Comparison of ENCODE assay signal across 8 mouse cellular contexts in genomic region chr15:8884608-8885467, GRCm38 (mm10).
DNase-seq lines count a peak whose midpoint lies in the region; ATAC-seq lines count a peak whose summit lies in the region.

No protein-coding gene starts in this region.

- no peaks in the 10 kb centered on the region; the same call in 1 of the 2 replicates for H3K4me1 ChIP-seq in hindbrain, embryonic 10.5 days (replicated peaks)
- H3K4me1 ChIP-seq in hindbrain, embryonic 12.5 days = no peaks in the 10 kb centered on the region
- peaks cover 13% of the 10 kb centered on the region for H3K4me1 ChIP-seq in forebrain, embryonic 10.5 days

- DNase-seq in hindbrain, embryonic 10.5 days (ENCODE audit: low spot score) = peak; percentile 12
- peak; percentile 76 for DNase-seq in NIH3T3 (ENCODE audit: low read depth)
- DNase-seq in forebrain, embryonic 10.5 days (ENCODE audit: extremely low spot score, low spot score) = no peak
- peak; percentile 16 to 30 for DNase-seq in kidney, postnatal 36 days
- DNase-seq in adrenal gland, adult 18-20 months (ENCODE audit: low spot score in 2 of 2) = no peak
- no peak for DNase-seq in adrenal gland, adult 2 months
- no peak for DNase-seq in testis, postnatal 10 days (ENCODE audit: low spot score)

- H3K27me3 ChIP-seq in hindbrain, embryonic 10.5 days (ENCODE audit: insufficient read depth, poor library complexity, severe bottlenecking) = no peaks in the 10 kb centered on the region
- H3K27me3 ChIP-seq in hindbrain, embryonic 12.5 days = no peaks in the 10 kb centered on the region
- H3K27me3 ChIP-seq in forebrain, embryonic 10.5 days (ENCODE audit: poor library complexity, severe bottlenecking) = no peaks in the 10 kb centered on the region

- 0 out of 2 replicates have a peak overlapping the region, but pooled peaks have one; percentile 12 for H3K27ac ChIP-seq in hindbrain, embryonic 10.5 days
- no peak overlapping the region for H3K27ac ChIP-seq in hindbrain, embryonic 12.5 days
- peak overlapping the region; percentile 53; the same call in 1 of the 2 replicates for H3K27ac ChIP-seq in forebrain, embryonic 10.5 days

- WGBS in hindbrain, embryonic 10.5 days = 60% methylated on average over 18 of the region's 18 CpGs
- 58% methylated on average over 18 of the region's 18 CpGs for WGBS in hindbrain, embryonic 12.5 days
- 64% methylated on average over 18 of the region's 18 CpGs for WGBS in forebrain, embryonic 10.5 days

- ATAC-seq in hindbrain, embryonic 12.5 days (ENCODE audit: low FRiP score) = no peak

- H3K9me3 ChIP-seq in hindbrain, embryonic 10.5 days = no peaks in the 10 kb centered on the region
- no peaks in the 10 kb centered on the region for H3K9me3 ChIP-seq in hindbrain, embryonic 12.5 days (replicated peaks)
- no peaks in the 10 kb centered on the region for H3K9me3 ChIP-seq in forebrain, embryonic 10.5 days

- H3K4me3 ChIP-seq in hindbrain, embryonic 10.5 days = no peak overlapping the region
- H3K4me3 ChIP-seq in hindbrain, embryonic 12.5 days = no peak overlapping the region
- H3K4me3 ChIP-seq in forebrain, embryonic 10.5 days = no peak overlapping the region

- H3K4me2 ChIP-seq in hindbrain, embryonic 12.5 days (replicated peaks) = no peak overlapping the region; the same call in 1 of the 2 replicates

- no peaks in the 10 kb centered on the region for H3K36me3 ChIP-seq in hindbrain, embryonic 10.5 days
- no peaks in the 10 kb centered on the region for H3K36me3 ChIP-seq in hindbrain, embryonic 12.5 days
- no peaks in the 10 kb centered on the region for H3K36me3 ChIP-seq in forebrain, embryonic 10.5 days (replicated peaks)

- H3K9ac ChIP-seq in hindbrain, embryonic 12.5 days = no peak overlapping the region

Comparison
In these comparisons a context has a peak if more than half of its experiments do, and no peak if none do; other contexts are left out.
1. DNase-seq: peak in hindbrain, embryonic 10.5 days (single experiment), NIH3T3 (single experiment) and kidney, postnatal 36 days (2 of 2); none in forebrain, embryonic 10.5 days (single experiment), adrenal gland, adult 18-20 months (0 of 2), adrenal gland, adult 2 months (single experiment) and testis, postnatal 10 days (single experiment).